Mouse (Mus musculus): ENCODE measurements at regions not wholly inside any gene's neighbourhood (a gene's known extent, or its start where the extent isn't known, plus 50 kb on each side); places are given as distances from the start of the nearest gene placed in this dataset.

DNA sequence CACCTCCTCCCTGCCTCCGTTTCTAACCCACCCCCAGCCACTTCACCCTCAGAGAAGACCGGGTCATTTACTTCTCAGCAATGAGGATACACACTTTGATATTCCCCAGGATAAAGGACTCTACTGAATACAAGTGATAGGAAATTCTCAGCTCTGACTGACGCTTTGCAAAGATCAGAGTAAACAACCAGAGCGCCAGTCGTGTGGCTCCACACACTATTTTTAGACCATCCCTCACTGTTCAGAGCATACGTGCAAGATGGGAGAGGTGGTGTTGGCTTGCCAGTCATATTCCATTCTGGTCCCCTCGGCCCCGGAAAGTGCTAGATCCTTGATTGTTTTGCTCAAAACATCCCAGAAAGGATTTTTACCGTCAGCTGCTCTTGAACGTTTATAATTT lies 266.8 kb upstream of the Zfp637 start:
- peak; percentile 89 for DNase-seq

DNA sequence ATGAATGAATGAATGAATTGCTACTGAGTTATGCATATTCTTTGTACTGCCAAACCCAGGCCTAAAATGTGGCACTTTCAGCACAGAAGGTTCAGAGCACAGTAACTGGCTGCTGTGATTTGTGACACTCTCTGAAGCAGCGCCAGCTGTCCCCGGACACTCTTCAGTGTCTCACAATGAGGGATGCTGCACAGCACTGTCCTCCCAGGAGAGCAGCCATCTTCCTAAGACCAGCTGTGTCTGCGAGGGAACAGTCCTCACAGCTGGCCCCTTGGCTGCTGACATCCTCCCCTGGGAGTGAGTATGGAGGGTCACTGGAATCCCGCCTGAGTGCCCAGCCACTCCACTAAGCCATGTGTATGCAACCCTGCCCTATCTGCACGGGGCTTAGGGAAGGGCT lies 265.9 kb upstream of the Zfp637 start:
- peak; percentile 90 for DNase-seq

DNA sequence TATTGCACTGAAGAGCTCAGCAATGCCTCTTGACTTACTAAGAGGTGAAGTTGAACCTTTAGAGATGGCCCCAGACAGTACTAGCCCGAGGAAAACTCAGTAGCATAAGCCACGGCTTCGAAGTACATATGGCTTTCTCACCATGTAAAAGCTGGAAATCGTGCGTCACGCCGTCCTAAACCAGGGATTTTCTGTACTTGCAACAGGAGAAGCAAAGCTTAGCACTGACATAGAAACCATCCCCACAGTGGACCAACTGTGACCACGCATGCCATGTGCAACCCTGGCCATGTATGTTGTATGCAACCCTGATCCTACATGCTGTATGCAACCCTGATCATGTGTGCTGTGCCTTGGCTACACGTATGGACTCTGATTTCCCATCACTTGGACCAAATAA lies 265.0 kb upstream of the Zfp637 start:
- DNase-seq, result peak; percentile 76

DNA sequence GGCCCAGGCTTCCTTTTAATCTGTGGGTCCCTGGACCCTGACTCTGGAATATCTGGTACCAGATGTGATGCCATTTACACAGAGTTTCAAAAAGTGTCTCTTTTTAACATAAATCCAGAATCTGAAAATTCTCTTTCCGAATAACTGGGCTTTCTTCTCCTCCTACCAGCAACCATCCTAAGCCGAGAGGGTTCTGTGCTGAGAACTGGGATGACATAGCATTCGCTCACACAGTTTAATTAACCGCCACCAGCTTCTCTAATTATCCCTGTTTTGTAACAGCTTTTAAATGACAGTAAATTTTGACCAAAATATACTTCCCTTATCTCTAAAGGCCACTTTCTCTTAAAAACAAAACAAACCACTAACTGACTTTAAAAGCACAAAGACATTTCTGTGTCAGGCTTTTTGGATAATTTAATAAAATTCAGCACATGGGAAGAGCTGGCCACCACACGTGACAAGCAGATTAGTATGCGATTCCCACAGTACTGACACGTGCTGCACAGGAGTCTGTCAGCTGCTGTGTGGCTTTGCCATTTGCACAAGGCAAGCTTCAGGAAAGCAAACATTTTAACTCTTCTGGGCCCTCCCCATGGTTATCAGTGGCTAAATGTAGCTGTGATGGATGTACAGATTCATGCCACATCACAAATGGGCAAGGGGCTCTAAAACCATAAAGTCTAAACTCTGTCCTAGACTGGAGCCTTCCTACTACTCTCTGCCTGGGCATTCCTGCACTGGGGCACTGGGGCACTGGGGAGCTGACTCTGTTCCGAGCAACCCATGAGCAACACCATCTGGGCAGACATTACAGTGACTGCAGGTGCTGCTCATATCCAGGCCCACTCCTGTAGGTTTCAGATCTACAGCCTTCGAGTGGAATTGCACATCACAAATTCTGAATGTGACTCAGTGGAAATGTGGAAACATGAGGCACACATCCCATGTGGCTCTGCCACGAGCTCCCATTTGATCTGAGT lies 263.1 kb upstream of the Zfp637 start:
- peak; percentile 90 for DNase-seq

DNA sequence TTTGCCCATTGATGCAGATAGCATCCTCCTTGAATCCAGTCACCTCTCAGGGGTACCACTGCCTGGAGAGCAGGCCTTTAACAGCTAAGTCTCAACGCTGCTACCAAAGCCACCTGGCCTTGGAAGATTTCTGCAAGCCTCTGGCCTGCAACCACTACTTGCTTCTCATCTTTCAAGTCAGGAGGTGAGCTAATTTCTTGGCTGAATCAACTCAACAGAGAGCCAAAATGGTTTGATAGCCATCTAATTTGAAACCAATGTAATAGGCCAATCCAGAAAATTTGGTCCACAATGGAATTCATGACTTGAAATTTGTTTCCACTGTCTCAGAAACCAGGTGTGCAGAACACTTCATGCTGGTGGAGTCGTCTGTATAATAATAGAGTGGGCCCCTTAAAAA lies 260.0 kb upstream of the Zfp637 start:
- peak; percentile 83 for DNase-seq

DNA sequence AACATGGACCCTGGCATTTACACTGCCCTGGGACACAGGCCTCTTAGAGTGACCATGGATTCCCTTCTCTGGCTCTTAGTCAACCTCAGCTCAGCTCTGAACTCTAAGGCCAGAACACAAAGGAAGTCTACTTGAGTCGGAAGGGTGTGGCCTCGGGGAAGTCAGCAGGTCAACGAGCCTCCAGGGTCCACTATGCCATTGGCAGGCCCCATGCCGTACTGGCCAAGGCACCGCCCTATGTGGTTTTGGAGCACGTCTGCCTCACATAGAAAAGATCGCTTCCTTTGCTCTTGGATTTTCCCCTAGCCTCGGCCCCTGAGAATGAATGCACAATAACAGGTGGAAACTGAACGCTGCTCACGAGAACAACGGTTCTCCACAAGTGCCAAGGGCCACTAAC lies 257.9 kb upstream of the Zfp637 start:
- DNase-seq, result peak; percentile 99

DNA sequence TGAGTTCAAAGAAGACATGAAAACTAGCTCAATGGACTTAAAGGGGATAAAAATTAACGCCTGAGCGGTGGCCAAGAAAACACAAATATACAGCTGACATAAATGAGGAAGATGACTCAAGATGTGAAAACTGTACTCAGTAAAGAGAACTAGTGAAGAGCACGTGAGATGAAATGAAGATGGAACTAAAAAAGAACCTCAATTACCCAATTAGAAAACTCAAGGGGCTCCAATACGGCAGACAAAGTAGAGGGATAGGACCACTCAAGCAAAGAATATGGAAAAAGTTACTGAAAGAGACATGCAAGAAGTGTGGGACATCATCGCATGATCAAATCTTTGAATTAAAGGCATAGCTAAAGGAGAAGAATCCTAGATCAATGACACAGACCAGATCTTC lies 256.4 kb upstream of the Zfp637 start:
- peak; percentile 74 for DNase-seq

DNA sequence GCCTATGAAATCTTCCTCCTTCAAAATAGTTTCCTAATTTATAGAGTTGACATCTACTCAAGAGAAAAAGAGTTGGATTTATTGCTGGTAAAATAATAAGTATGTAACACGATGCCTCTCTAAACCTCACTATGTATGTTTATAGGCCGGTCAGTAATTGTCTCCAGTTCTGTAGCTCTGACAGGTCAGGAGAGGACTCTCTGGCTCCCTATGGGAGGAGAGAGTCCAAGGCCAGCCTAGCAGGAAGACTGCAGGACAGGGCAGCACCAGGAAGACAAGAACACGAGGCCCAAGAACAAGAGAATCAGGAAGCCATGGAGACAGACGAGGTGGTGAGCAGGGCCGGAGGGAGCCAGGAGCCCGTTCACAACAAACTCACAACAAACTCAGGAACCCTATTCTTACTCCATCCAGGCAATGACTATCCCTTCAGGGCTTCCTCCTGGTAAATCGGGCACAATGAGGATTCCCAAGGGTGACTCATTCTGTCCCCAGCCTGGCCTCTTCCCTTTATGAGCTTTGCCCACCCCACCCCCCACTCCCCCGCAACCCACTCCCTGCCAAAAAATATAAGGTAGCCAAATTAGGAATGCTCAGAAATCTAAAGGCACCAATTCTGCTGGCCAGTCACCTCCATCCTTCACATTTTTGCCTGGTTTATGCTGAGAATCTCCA lies 244.7 kb upstream of the Zfp637 start:
- peak; percentile 88 for DNase-seq

DNA sequence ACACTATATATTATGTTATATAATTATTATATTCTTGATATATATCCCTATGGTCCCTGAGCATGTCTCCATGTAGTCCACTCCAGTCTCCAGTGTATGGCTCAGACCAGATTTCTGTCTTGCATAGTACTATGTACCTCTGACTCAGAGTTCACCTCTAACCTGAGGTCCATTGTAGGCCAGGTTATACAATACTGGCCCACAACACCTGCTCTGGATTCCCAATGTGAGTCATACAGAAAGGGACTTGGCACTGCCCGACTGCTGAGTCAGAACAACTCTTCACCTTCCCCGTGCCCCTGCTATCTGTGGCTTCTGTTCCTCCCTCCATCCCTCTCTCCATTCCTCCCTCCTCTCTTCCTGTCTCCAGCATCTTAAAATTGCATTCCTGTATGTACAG lies 236.1 kb upstream of the Zfp637 start:
- DNase-seq, result no peak

DNA sequence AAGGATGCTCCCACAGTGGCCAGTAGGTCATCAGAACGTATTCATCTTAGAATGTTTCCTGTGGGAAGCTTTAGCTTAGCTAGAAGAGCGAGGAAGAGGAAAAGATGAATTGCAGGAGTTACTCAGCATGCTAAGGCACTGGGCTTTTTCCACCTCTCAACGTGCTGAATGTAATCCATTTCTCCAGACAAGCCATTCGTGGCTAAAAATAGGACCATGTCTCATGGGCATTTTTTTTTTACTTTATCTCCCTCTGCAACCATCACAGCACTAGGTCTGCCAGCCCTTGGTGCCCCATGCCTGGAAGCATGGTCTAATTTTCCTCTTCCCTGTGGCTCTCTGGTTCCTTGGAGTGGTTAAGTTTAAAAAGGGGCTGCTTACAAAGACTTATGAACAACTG lies 235.3 kb upstream of the Zfp637 start:
- peak; percentile 90 for DNase-seq

DNA sequence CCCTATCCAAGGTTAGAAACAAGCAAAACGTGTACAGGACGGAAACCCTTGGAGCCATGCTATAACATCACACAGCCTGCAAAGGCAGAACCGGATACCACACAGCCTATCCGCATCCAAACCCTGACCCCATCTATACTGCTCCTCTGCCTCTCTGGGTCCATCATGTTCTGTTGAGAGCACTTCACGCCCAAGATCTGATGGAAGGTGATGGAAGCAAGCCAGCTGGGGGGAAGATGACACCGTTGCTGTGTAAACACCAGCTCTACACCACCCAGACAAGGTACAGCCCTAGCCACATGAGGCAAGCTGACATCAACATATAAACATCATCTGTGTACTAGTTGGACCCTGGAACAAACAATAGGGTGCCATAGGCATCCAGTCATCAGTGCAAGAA lies 234.8 kb upstream of the Zfp637 start:
- DNase-seq, result peak; percentile 88

DNA sequence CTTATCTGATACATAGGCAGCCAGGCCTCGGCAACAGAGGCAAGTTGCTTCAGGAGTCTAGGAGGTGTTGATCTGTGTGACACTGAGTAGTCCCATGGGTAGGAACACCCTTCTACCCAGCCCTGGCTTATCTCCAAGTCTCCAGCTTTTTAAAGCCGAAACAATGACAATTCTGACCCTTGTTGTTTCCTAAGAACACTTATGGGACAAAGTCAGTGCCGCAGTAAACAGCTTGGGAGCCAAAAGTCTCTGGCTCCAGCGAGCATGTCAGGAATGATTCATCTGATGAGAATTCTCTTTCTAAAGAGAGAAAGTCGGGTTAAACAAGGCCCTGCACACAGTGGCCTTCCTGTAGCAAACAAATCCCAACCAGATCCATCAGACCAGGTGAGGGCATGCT lies 234.0 kb upstream of the Zfp637 start:
- peak; percentile 98 for DNase-seq

DNA sequence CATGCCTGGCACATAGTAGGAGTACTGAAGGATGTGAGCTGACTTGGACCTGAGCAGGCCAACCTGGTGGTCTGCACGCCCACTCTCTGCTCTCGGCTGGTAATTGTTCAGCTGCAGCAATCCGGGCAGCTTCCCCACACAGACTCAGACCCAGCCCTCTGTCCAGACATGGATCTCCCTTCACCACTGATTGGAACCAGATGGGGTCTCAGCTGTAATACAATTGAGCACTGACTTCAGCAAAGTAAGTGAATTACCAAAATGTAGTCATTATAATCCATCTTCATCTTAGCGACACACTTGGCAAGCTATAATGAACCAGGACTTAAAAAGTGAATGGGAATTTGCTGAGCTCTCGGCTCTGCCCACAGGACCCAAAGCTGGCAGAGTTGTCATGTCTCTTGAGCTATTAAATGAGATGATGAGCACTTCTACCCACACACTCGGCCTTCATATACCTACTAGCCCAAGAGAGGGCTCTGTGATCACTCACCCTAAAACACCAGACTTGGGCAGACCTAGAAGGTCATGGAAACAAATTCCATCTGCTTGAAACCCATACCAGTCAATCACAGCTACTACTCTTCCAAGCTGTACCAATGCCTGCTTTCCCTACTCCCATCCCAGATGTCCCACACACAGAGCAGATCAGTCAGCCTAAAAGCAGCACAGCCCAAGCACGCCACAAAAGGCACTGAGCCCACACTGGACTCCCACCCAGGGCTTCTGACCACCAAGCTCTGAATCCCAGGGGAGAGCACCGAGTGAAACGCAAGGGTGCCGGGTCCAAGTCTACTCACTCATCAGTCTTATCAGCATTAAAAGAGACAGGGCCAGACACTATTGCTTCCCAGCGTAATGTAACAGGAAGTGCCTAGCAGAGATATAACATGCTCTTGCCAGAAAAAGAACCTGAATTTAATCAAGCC lies 231.2 kb upstream of the Zfp637 start:
- peak; percentile 97 for DNase-seq

DNA sequence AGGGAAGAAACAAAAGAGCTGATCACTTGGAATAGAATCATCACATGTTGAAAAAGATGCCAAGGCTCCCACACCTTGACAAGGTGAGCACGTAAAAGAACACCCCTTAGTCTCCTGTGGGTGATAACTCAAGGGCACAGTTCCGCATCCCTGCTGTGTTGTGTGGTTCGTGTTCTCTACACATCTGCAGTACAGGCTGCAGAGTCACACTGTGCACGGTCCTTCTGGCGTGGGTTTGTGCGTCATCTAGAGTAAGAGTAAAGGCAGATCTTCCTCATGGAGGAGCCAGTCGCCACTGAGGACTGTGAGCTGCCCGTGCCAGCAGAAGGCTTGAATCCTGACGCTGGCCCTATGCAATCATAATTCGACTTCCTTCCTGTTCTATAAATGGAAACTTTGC lies 229.7 kb upstream of the Zfp637 start:
- peak; percentile 92 for DNase-seq

DNA sequence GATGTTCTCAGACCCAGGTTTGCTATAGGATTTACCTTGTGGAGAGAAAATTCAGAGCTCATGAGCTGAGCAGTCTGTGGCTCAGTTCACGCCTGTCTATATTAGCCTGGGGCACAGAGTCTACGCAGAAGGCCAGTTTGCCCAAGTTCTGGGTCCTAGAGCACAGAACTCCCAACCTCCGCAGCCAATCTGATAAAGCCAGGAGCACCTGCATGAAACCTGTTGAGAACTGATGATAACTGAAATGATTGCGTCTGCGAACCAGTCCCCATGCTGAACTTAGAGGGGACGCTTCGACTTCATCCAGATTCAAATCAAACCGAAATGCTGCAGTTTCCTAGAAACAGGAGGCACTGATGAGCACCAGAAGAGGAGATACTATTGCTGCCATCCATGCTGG lies 229.0 kb upstream of the Zfp637 start:
- DNase-seq, result peak; percentile 40

DNA sequence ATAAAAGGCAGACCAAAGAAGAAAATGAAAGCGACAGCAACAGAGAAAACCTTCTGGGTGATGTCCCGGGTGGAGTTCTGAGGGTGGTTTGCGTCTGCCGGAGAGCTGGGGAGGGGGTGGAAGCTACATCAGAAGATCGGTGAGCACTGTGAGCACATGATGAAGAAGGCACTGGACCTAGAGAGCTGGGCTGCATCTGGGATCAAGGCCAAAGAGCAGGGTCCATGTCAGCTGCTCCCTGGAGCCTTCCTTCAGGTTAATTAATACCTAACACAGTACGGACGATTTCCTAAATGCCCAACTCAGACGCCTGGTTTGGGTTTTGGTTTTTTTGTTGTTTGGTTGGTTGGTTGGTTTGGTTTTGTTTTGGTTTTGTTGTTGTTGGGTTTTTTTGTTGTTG lies 228.6 kb upstream of the Zfp637 start:
- DNase-seq, result peak; percentile 51

DNA sequence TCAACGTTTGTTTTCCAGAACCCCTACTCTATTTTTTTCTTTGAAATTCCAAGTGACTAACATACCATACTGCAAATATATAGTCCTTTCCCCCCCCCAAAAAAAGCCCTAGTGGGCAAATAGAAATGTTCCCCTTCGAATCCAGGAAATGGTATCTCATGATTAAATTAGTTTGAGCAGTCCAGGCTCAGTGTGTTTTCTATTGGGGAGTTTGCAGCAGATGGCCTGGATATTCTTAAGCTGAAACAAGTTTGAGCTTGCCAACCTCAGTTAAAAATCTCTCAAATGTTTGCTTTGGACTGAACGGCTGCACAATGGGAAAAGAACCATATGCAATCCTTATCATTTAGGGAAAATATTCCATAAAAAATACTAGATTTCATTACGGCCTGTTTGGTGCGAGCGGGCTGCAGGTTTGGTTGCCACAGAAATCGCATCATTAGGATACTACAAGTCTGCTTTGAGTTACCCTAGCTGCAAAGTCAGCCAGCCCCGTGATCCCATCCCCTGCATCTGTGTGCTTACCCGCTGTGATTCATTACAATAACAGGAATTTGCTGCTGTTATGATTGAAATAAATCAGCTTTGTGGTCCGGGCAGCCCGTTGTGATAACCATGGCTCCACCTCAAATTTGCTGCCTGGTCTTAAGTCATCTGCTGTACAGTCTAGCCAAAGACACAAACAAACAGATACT lies 227.2 kb upstream of the Zfp637 start:
- peak; percentile 90 for DNase-seq

DNA sequence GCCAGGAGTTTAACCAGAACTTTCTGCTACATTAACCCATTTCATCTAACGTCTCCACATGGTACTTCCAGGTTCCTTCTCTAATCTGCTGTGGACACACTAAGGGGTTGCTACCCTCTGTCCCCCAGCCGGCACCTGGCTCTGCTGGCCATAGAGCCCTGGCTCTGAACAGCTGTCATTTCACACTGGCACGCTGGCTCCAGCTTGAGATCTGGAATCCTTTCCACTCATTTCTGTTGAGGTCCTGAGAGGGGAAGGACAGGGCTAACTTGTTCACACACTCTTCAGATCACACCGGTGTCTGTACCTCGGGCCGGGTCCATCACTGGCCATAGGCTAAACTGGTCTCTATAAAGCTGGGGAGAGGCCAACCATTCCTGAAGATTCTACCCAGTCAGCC lies 226.6 kb upstream of the Zfp637 start:
- peak; percentile 74 for DNase-seq

DNA sequence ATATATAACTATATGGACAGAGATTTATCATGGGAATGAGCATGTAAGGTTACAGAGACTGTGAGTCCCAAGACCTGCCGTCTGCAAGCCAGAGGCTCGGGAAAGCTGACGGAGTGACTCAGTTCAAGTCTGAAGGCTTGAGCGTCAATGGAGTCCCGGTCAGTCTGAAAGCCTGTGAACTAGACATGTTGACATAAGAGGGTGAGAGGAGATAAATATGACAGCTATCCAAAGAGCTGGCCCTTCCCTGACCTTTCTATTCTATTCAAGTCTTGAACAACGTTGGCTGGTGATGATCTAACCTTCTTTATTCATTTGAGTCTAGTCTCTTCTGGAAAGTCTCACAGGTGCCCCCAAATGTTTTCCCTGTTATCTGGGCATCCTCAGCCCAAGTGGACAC lies 223.8 kb upstream of the Zfp637 start:
- DNase-seq, result peak; percentile 83

DNA sequence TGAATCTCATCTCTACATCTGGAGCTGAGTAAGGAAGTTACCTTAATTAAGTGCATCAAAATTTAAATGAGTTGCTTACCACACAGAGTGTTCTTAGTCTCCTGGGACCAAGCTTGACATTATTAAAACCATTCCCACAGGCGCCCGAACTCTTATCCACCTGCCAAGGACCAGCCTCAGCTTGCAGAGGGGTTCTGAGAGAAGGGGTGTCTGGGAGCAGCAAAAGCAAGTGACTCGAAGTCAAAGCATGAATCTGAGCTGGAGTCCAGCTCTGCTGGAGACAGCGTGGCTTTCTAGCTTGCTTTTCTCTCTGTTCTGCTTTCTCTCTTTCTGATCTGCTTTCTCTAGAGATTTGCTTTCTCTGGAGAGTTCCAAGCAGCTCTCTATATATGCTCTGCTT lies 223.0 kb upstream of the Zfp637 start:
- DNase-seq, result peak; percentile 62

DNA sequence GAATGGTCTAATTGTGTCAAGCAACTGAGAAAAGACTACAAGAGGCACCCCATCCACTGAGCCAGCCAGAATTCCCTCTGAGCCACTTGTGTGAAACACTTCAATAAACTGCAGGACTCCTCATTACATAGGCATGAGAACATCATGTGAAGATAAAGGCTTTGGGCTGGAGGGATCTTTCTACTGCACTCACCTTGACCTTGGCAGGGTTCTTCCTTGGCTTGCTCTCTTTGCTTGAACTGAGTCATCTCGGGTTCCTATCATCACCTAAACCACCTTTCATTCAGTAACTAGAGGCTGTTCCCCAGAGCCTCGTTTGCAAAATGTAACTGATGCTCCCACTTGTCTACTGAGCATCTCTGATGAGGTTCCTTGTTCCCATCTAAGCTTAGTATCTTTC lies 221.4 kb upstream of the Zfp637 start:
- DNase-seq, result peak; percentile 68

DNA sequence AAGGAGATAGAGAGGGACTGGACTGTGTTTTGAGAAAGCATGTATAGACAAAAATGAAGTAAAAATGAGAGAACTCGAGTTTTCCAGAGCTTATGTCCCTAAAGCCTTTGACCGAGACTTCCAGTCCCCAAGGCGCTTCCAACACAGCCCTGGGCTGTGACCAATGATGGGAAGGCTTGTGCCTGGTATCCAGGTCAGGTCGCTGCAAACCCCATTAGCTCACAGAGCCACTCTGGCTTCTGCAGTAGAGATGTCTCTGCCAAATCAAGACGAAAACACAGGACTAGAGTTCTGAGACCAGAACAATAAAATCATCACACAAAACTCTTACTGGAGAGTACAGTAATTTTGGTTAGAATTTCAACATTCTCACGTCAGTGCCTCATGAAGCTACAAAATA lies 218.5 kb upstream of the Zfp637 start:
- DNase-seq, result peak; percentile 53

DNA sequence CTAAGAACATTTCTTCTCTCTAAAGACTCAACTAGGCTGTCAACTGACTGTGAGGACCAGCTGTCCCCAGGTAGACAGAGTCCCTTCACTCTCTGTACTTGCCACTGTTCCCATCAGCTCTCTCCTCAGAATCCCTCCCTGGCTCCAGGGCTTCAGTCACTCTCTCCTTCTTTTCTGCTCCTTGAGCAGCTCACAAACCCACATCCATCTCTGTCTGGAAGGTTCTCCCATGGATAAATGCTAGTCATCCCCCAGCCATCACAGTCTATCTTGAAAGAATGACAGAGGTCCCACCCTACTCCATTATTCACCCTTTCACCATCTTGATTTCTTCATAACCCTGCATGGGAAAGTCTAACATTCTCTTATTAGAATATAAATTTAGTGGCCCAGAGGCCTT lies 218.0 kb upstream of the Zfp637 start:
- DNase-seq, result peak; percentile 51

Measured in heart, adult 11 months (tissue).